Mouse (Mus musculus): ENCODE data around the gene Mipol1. TPM values are rescaled to one million over a fixed set of nuclear protein-coding genes. Genes with fewer than 3 reads are reported as not detected.
"Not testable (repeated sequence)": the region's sequence is repeated elsewhere in the genome, so short reads cannot be mapped to it uniquely, and the experiment has no call there.

The Mipol1 gene
- polyA plus RNA-seq, 1 experiment from 2014 or later = 8.8 TPM

GRCm38 (mm10) chr12:57428243-57428642 lies 198.0 kb downstream of the Mipol1 start:
- Histone ChIP-seq H3K27ac (ENCODE audit: low read depth, low read length) (no peak overlapping the region), H3K4me3 (ENCODE audit: low read depth, low read length) (no peak overlapping the region), H3K27me3 (ENCODE audit: control insufficient read depth, insufficient read depth, low read length) (no peaks in the 10 kb centered on the region), H3K36me3 (ENCODE audit: control insufficient read depth, insufficient read depth, low read length) (no peaks in the 10 kb centered on the region), H3K9me3 (ENCODE audit: control insufficient read depth, low read length) (no peaks in the 10 kb centered on the region), H3K4me1 (replicated peaks; ENCODE audit: control insufficient read depth, insufficient read depth, low read length) (no peaks in the 10 kb centered on the region), H3K4me2 (ENCODE audit: low read depth, low read length, severe bottlenecking) (no peak overlapping the region), H3K9ac (ENCODE audit: low read length) (no peak overlapping the region)
- 96% methylated on average over 3 of the region's 3 CpGs for WGBS
- no peak for DNase-seq (ENCODE audit: low spot score)
- no peak for ATAC-seq (replicated peaks; ENCODE audit: low FRiP score)

GRCm38 (mm10) chr12:57428767-57429166 lies 198.5 kb downstream of the Mipol1 start:
- Histone ChIP-seq H3K9me3 (ENCODE audit: control insufficient read depth, low read length) (no peaks in the 10 kb centered on the region), H3K9ac (ENCODE audit: low read length) (no peak overlapping the region), H3K4me2 (ENCODE audit: low read depth, low read length, severe bottlenecking) (no peak overlapping the region), H3K4me3 (ENCODE audit: low read depth, low read length) (no peak overlapping the region), H3K36me3 (ENCODE audit: control insufficient read depth, insufficient read depth, low read length) (no peaks in the 10 kb centered on the region), H3K27ac (ENCODE audit: low read depth, low read length) (no peak overlapping the region), H3K4me1 (replicated peaks; ENCODE audit: control insufficient read depth, insufficient read depth, low read length) (no peaks in the 10 kb centered on the region), H3K27me3 (ENCODE audit: control insufficient read depth, insufficient read depth, low read length) (no peaks in the 10 kb centered on the region)
- 82% methylated on average over 2 of the region's 2 CpGs for WGBS
- DNase-seq (ENCODE audit: low spot score) = no peak
- no peak for ATAC-seq (replicated peaks; ENCODE audit: low FRiP score)

- not testable (repeated sequence) for H3K4me2 ChIP-seq (ENCODE audit: low read depth, low read length, severe bottlenecking); H3K27ac ChIP-seq (ENCODE audit: low read depth, low read length); H3K9ac ChIP-seq (ENCODE audit: low read length); H3K27me3 ChIP-seq (ENCODE audit: control insufficient read depth, insufficient read depth, low read length); H3K9me3 ChIP-seq (ENCODE audit: control insufficient read depth, low read length); ATAC-seq (replicated peaks; ENCODE audit: low FRiP score); H3K36me3 ChIP-seq (ENCODE audit: control insufficient read depth, insufficient read depth, low read length); H3K4me3 ChIP-seq (ENCODE audit: low read depth, low read length); DNase-seq (ENCODE audit: low spot score); H3K4me1 ChIP-seq (replicated peaks; ENCODE audit: control insufficient read depth, insufficient read depth, low read length)
- 61% methylated on average over 8 of the region's 8 CpGs for WGBS
Observed at GRCm38 (mm10) chr12:57436939-57437659, 206.9 kb downstream of the Mipol1 start.

- no peaks in the 10 kb centered on the region for H3K27me3 ChIP-seq (ENCODE audit: control insufficient read depth, insufficient read depth, low read length)
- no peak overlapping the region for H3K9ac ChIP-seq (ENCODE audit: low read length)
- 54% methylated on average over 10 of the region's 10 CpGs for WGBS
- no peak overlapping the region for H3K4me2 ChIP-seq (ENCODE audit: low read depth, low read length, severe bottlenecking)
- no peak overlapping the region for H3K4me3 ChIP-seq (ENCODE audit: low read depth, low read length)
- no peak overlapping the region for H3K27ac ChIP-seq (ENCODE audit: low read depth, low read length)
- H3K4me1 ChIP-seq (replicated peaks; ENCODE audit: control insufficient read depth, insufficient read depth, low read length) = no peaks in the 10 kb centered on the region
- no peaks in the 10 kb centered on the region for H3K9me3 ChIP-seq (ENCODE audit: control insufficient read depth, low read length)
- no peaks in the 10 kb centered on the region for H3K36me3 ChIP-seq (ENCODE audit: control insufficient read depth, insufficient read depth, low read length)
- ATAC-seq (replicated peaks; ENCODE audit: low FRiP score) (no peak), DNase-seq (ENCODE audit: low spot score) (no peak)
Observed at GRCm38 (mm10) chr12:57444281-57444903, 214.2 kb downstream of the Mipol1 start.

- WGBS = 83% methylated on average over 3 of the region's 3 CpGs
- Histone ChIP-seq H3K27me3 (ENCODE audit: control insufficient read depth, insufficient read depth, low read length) (no peaks in the 10 kb centered on the region), H3K27ac (ENCODE audit: low read depth, low read length) (no peak overlapping the region), H3K36me3 (ENCODE audit: control insufficient read depth, insufficient read depth, low read length) (no peaks in the 10 kb centered on the region), H3K9ac (ENCODE audit: low read length) (no peak overlapping the region), H3K4me1 (replicated peaks; ENCODE audit: control insufficient read depth, insufficient read depth, low read length) (no peaks in the 10 kb centered on the region), H3K9me3 (ENCODE audit: control insufficient read depth, low read length) (no peaks in the 10 kb centered on the region), H3K4me2 (ENCODE audit: low read depth, low read length, severe bottlenecking) (no peak overlapping the region), H3K4me3 (ENCODE audit: low read depth, low read length) (no peak overlapping the region)
- DNase-seq (ENCODE audit: low spot score) (no peak), ATAC-seq (replicated peaks; ENCODE audit: low FRiP score) (no peak)
Observed at GRCm38 (mm10) chr12:57447331-57447730, 217.1 kb downstream of the Mipol1 start.

- H3K4me2 ChIP-seq (ENCODE audit: low read depth, low read length, severe bottlenecking) = no peak overlapping the region
- 53% methylated on average over 1 of the region's 1 CpGs for WGBS
- no peaks in the 10 kb centered on the region for H3K9me3 ChIP-seq (ENCODE audit: control insufficient read depth, low read length)
- ATAC-seq (replicated peaks; ENCODE audit: low FRiP score) (no peak), DNase-seq (ENCODE audit: low spot score) (no peak)
- H3K9ac ChIP-seq (ENCODE audit: low read length) = no peak overlapping the region
- H3K36me3 ChIP-seq (ENCODE audit: control insufficient read depth, insufficient read depth, low read length) = no peaks in the 10 kb centered on the region
- H3K27me3 ChIP-seq (ENCODE audit: control insufficient read depth, insufficient read depth, low read length) = no peaks in the 10 kb centered on the region
- H3K4me3 ChIP-seq (ENCODE audit: low read depth, low read length) = no peak overlapping the region
- no peaks in the 10 kb centered on the region for H3K4me1 ChIP-seq (replicated peaks; ENCODE audit: control insufficient read depth, insufficient read depth, low read length)
- H3K27ac ChIP-seq (ENCODE audit: low read depth, low read length) = no peak overlapping the region
Observed at GRCm38 (mm10) chr12:57449299-57449698, 219.1 kb downstream of the Mipol1 start.

- no peak for ATAC-seq (replicated peaks; ENCODE audit: low FRiP score)
- no peak overlapping the region for H3K9ac ChIP-seq (ENCODE audit: low read length)
- 91% methylated on average over 5 of the region's 5 CpGs for WGBS
Observed at GRCm38 (mm10) chr12:57450017-57450583, 219.9 kb downstream of the Mipol1 start.

DNA sequence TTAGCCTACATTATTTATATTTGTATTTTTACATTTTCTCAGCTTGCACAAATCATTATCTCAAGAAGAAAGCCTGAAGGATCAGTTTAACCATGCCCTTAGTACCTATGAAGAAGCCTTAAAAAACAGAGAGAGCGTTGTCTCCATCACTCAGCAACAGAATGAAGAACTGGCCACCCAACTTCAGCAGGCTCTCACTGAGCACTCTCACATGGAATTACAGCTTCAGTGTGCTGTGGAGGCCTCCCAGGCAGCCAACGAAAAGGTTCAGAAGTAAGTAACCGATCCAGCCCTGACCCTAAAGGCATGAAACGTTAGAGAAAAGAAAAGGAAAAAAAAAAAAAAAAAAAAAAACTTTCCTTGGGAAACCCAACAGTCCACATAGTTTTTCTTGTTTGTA lies 226.7 kb downstream of the Mipol1 start:
- no peak for ATAC-seq (replicated peaks; ENCODE audit: low FRiP score)
- H3K36me3 ChIP-seq (ENCODE audit: control insufficient read depth, insufficient read depth, low read length) = no peaks in the 10 kb centered on the region
- 38% methylated on average over 4 of the region's 4 CpGs for WGBS

More at GRCm38 (mm10) chr12:57450017-57450583, 219.9 kb downstream of the Mipol1 start:
- H3K27ac ChIP-seq (ENCODE audit: low read depth, low read length) = no peak overlapping the region
- H3K4me3 ChIP-seq (ENCODE audit: low read depth, low read length) = no peak overlapping the region
- H3K27me3 ChIP-seq (ENCODE audit: control insufficient read depth, insufficient read depth, low read length) = no peaks in the 10 kb centered on the region
- no peaks in the 10 kb centered on the region for H3K36me3 ChIP-seq (ENCODE audit: control insufficient read depth, insufficient read depth, low read length)
- H3K4me2 ChIP-seq (ENCODE audit: low read depth, low read length, severe bottlenecking) = no peak overlapping the region
- no peaks in the 10 kb centered on the region for H3K9me3 ChIP-seq (ENCODE audit: control insufficient read depth, low read length)
- no peak for DNase-seq (ENCODE audit: low spot score)
- no peaks in the 10 kb centered on the region for H3K4me1 ChIP-seq (replicated peaks; ENCODE audit: control insufficient read depth, insufficient read depth, low read length)

More for the DNA sequence above, 226.7 kb downstream of the Mipol1 start:
- no peaks in the 10 kb centered on the region for H3K9me3 ChIP-seq (ENCODE audit: control insufficient read depth, low read length)
- H3K27ac ChIP-seq (ENCODE audit: low read depth, low read length) = no peak overlapping the region
- no peaks in the 10 kb centered on the region for H3K4me1 ChIP-seq (replicated peaks; ENCODE audit: control insufficient read depth, insufficient read depth, low read length)
- no peak overlapping the region for H3K4me2 ChIP-seq (ENCODE audit: low read depth, low read length, severe bottlenecking)
- no peak overlapping the region for H3K4me3 ChIP-seq (ENCODE audit: low read depth, low read length)
- no peak overlapping the region for H3K9ac ChIP-seq (ENCODE audit: low read length)
- no peak for DNase-seq (ENCODE audit: low spot score)
- no peaks in the 10 kb centered on the region for H3K27me3 ChIP-seq (ENCODE audit: control insufficient read depth, insufficient read depth, low read length)

Data from forebrain, embryonic 11.5 days (tissue).